Mouse (Mus musculus) limb, embryonic 15.5 days (tissue): ENCODE measurements around the gene Spint2. TPM values are rescaled to one million over a fixed set of nuclear protein-coding genes. Genes with fewer than 3 reads are reported as not detected.

Experiments used
- ATAC-seq: fragments of 200-750 bp; cut with Nextera tagmentation; 2 replicates; pipeline ENCODE4 v1.8.0; 2017; ENCODE audit warnings: low read depth, moderate TSS enrichment; ENCODE audit not compliant: insufficient number of reproducible peaks, low FRiP score, low TSS enrichment
- H3K27ac ChIP-seq: fragments of 300-500 bp; sonication (generic); 2 replicates; pipeline ENCODE4 v1.5.1; 2015; ENCODE audit warnings: moderate library complexity, mild to moderate bottlenecking, inconsistent platforms
- H3K27me3 ChIP-seq: fragments of 300-500 bp; sonication (generic); 2 replicates; pipeline ENCODE4 v1.6.1; 2015; ENCODE audit warnings: inconsistent platforms
- H3K36me3 ChIP-seq: fragments of 300-500 bp; sonication (generic); 2 replicates; pipeline ENCODE4 v1.6.1; 2015; ENCODE audit warnings: inconsistent platforms
- H3K4me1 ChIP-seq: fragments of 300-500 bp; sonication (generic); 2 replicates; pipeline ENCODE4 v1.6.1; 2015; ENCODE audit warnings: inconsistent platforms
- H3K4me2 ChIP-seq: fragments of 300-500 bp; sonication (generic); 2 replicates; pipeline ENCODE4 v1.6.1; 2015; ENCODE audit warnings: mild to moderate bottlenecking, inconsistent platforms
- H3K4me3 ChIP-seq: fragments of 300-500 bp; sonication (generic); 2 replicates; pipeline ENCODE4 v1.5.1; 2015; ENCODE audit warnings: mild to moderate bottlenecking, inconsistent platforms
- H3K9ac ChIP-seq: fragments of 300-500 bp; sonication (generic); 2 replicates; pipeline ENCODE4 v1.6.1; 2015; ENCODE audit warnings: inconsistent platforms
- H3K9me3 ChIP-seq: fragments of 300-500 bp; sonication (generic); 2 replicates; pipeline ENCODE4 v1.6.1; 2016; ENCODE audit warnings: inconsistent platforms
- WGBS: fragments of 180-500 bp; shearing (Covaris S2); methylation state at CpG from one replicate; pipeline ENCODE4 v1.1.7; 2015; 5-methylcytosine and 5-hydroxymethylcytosine counted together
- polyA plus RNA-seq: library from polyadenylated mRNA; unstranded; fragments of >200 nt; fragmentation: Nextera tagmentation; extraction: Ambion mirVana; gene quantifications from 2 replicates; pipeline ENCODE4 v1.2.1, GENCODE M21; 2015

Spint2 gene
- polyA plus RNA-seq, 1 experiment from 2014 or later = 194 TPM

GRCm38 (mm10) chr7:29296998-29297397 lies 15.3 kb upstream of the Spint2 start:
- ATAC-seq = no peak
- 9% methylated on average over 10 of the region's 10 CpGs for WGBS

GRCm38 (mm10) chr7:29295861-29296647 lies 14.3 kb upstream of the Spint2 start:
- ATAC-seq = no peak
- 82% methylated on average over 24 of the region's 24 CpGs for WGBS
- Histone ChIP-seq H3K36me3 (no peaks in the 10 kb centered on the region), H3K9ac (no peak overlapping the region), H3K4me1 (peaks cover 30% of the 10 kb centered on the region), H3K4me2 (no peak overlapping the region), H3K4me3 (no peak overlapping the region), H3K27me3 (no peaks in the 10 kb centered on the region), H3K27ac (no peak overlapping the region), H3K9me3 (no peaks in the 10 kb centered on the region)

More at GRCm38 (mm10) chr7:29296998-29297397, 15.3 kb upstream of the Spint2 start:
- H3K4me1 ChIP-seq = peaks cover 23% of the 10 kb centered on the region
- no peak overlapping the region for H3K27ac ChIP-seq
- no peak overlapping the region for H3K4me2 ChIP-seq
- H3K36me3 ChIP-seq = no peaks in the 10 kb centered on the region
- no peaks in the 10 kb centered on the region for H3K9me3 ChIP-seq
- H3K27me3 ChIP-seq = no peaks in the 10 kb centered on the region
- H3K9ac ChIP-seq = no peak overlapping the region
- H3K4me3 ChIP-seq = no peak overlapping the region

- Histone ChIP-seq H3K27me3 (no peaks in the 10 kb centered on the region), H3K27ac (no peak overlapping the region)
- WGBS = 69% methylated on average over 13 of the region's 13 CpGs
Measured at GRCm38 (mm10) chr7:29294111-29294761, 12.5 kb upstream of the Spint2 start.

GRCm38 (mm10) chr7:29293131-29294065 lies 11.7 kb upstream of the Spint2 start:
- peaks cover 48% of the 10 kb centered on the region for H3K4me1 ChIP-seq
- H3K27me3 ChIP-seq = no peaks in the 10 kb centered on the region
- H3K9me3 ChIP-seq = no peaks in the 10 kb centered on the region
- no peak overlapping the region for H3K4me3 ChIP-seq
- no peaks in the 10 kb centered on the region for H3K36me3 ChIP-seq
- ATAC-seq = no peak
- 0 out of 2 replicates have a peak overlapping the region, but pooled peaks have one; percentile 14 for H3K9ac ChIP-seq
- WGBS = 43% methylated on average over 19 of the region's 19 CpGs
- H3K27ac ChIP-seq = no peak overlapping the region
- H3K4me2 ChIP-seq = no peak overlapping the region

More at GRCm38 (mm10) chr7:29294111-29294761, 12.5 kb upstream of the Spint2 start:
- Histone ChIP-seq H3K36me3 (no peaks in the 10 kb centered on the region), H3K9ac (no peak overlapping the region), H3K9me3 (no peaks in the 10 kb centered on the region), H3K4me3 (no peak overlapping the region), H3K4me1 (peaks cover 40% of the 10 kb centered on the region), H3K4me2 (no peak overlapping the region)
- no peak for ATAC-seq

- H3K4me3 ChIP-seq = no peak overlapping the region
- H3K4me2 ChIP-seq = no peak overlapping the region
- 29% methylated on average over 8 of the region's 8 CpGs for WGBS
- H3K9me3 ChIP-seq = no peaks in the 10 kb centered on the region
- no peak for ATAC-seq
- peaks cover 48% of the 10 kb centered on the region for H3K4me1 ChIP-seq
- 0 out of 2 replicates have a peak overlapping the region, but pooled peaks have one; percentile 26 for H3K9ac ChIP-seq
- H3K27ac ChIP-seq = peak overlapping the region; percentile 59; the same call in 1 of the 2 replicates
- no peaks in the 10 kb centered on the region for H3K27me3 ChIP-seq
- no peaks in the 10 kb centered on the region for H3K36me3 ChIP-seq
Measured at GRCm38 (mm10) chr7:29292458-29293098, 10.9 kb upstream of the Spint2 start.

- Histone ChIP-seq H3K4me3 (no peak overlapping the region), H3K9ac (0 out of 2 replicates have a peak overlapping the region, but pooled peaks have one; percentile 26), H3K27me3 (no peaks in the 10 kb centered on the region), H3K9me3 (no peaks in the 10 kb centered on the region), H3K27ac (0 out of 2 replicates have a peak overlapping the region, but pooled peaks have one; percentile 59), H3K36me3 (no peaks in the 10 kb centered on the region), H3K4me2 (no peak overlapping the region), H3K4me1 (peaks cover 48% of the 10 kb centered on the region)
- 18% methylated on average over 6 of the region's 7 CpGs for WGBS
- no peak for ATAC-seq
Measured at GRCm38 (mm10) chr7:29291616-29292457, 10.1 kb upstream of the Spint2 start.

GRCm38 (mm10) chr7:29290691-29291485 lies 9.2 kb upstream of the Spint2 start:
- Histone ChIP-seq H3K36me3 (no peaks in the 10 kb centered on the region), H3K27ac (0 out of 2 replicates have a peak overlapping the region, but pooled peaks have one; percentile 5), H3K4me1 (peaks cover 48% of the 10 kb centered on the region), H3K9me3 (no peaks in the 10 kb centered on the region), H3K27me3 (no peaks in the 10 kb centered on the region), H3K4me2 (0 out of 2 replicates have a peak overlapping the region, but pooled peaks have one; percentile 8), H3K9ac (no peak overlapping the region), H3K4me3 (no peak overlapping the region)
- WGBS = 37% methylated on average over 11 of the region's 11 CpGs
- ATAC-seq = no peak

GRCm38 (mm10) chr7:29289856-29290255 lies 8.1 kb upstream of the Spint2 start:
- 0 out of 2 replicates have a peak, but pooled peaks have one; percentile 2 for ATAC-seq
- Histone ChIP-seq H3K4me2 (peak overlapping the region; percentile 94), H3K4me3 (peak overlapping the region; percentile 62), H3K27me3 (no peaks in the 10 kb centered on the region), H3K36me3 (no peaks in the 10 kb centered on the region), H3K9ac (0 out of 2 replicates have a peak overlapping the region, but pooled peaks have one; percentile 47), H3K27ac (0 out of 2 replicates have a peak overlapping the region, but pooled peaks have one; percentile 69), H3K9me3 (no peaks in the 10 kb centered on the region), H3K4me1 (peaks cover 48% of the 10 kb centered on the region)
- WGBS = 70% methylated on average over 6 of the region's 6 CpGs

- under 1% methylated on average over 54 of the region's 59 CpGs for WGBS
- H3K27me3 ChIP-seq = no peaks in the 10 kb centered on the region
Measured at GRCm38 (mm10) chr7:29288942-29289638, 7.4 kb upstream of the Spint2 start, which contains the start of gene Ppp1r14a. TSS of gene Ppp1r14a (plus strand) at chr7:29289308.

More at GRCm38 (mm10) chr7:29288942-29289638, 7.4 kb upstream of the Spint2 start, which contains the start of gene Ppp1r14a:
- Histone ChIP-seq H3K4me3 (peak within 1 kb of the TSS; percentile 62), H3K36me3 (no peaks in the 10 kb centered on the region), H3K27ac (peak within 1 kb of the TSS; percentile 69), H3K9ac (peak within 1 kb of the TSS; percentile 47), H3K4me1 (peaks cover 46% of the 10 kb centered on the region), H3K9me3 (no peaks in the 10 kb centered on the region), H3K4me2 (peak within 1 kb of the TSS; percentile 94)
- peak; percentile 49; the same call in 1 of the 2 replicates for ATAC-seq
